Mouse (Mus musculus) embryonic fibroblast, embryonic 13.5 days (primary cell): Measurements from ENCODE around the gene Stard13. TPM values are rescaled to one million over a fixed set of nuclear protein-coding genes. Genes with fewer than 3 reads are reported as not detected.

Experiments
- H3K27ac ChIP-seq: 2 replicates; pipeline ENCODE4 v1.5.1; 2012; ENCODE audit warnings: low read length, control low read depth, inconsistent platforms; ENCODE audit not compliant: insufficient read depth
- H3K4me1 ChIP-seq: 2 replicates; pipeline ENCODE4 v1.6.1; 2011; ENCODE audit warnings: low read length; ENCODE audit not compliant: control insufficient read depth, insufficient read depth
- H3K4me3 ChIP-seq: 2 replicates; pipeline ENCODE4 v1.5.1; 2011; ENCODE audit warnings: mild to moderate bottlenecking, control low read depth, low read length; ENCODE audit not compliant: insufficient read depth
- CTCF ChIP-seq: IDR thresholded peaks from 2 replicates; pipeline ENCODE4 v1.5.1; 2011; ENCODE audit warnings: mild to moderate bottlenecking, control low read depth, low read length, moderate library complexity, borderline replicate concordance; ENCODE audit not compliant: insufficient read depth
- POLR2A ChIP-seq: IDR thresholded peaks from 2 replicates; pipeline ENCODE4 v1.6.1; 2011; ENCODE audit warnings: low read depth, mild to moderate bottlenecking, control low read depth, low read length, moderate library complexity
- polyA plus RNA-seq: library from polyadenylated mRNA; stranded (reverse); fragments of >200 nt; gene quantifications from 2 replicates; pipeline ENCODE4 v1.2.4, GENCODE M21; 2011; ENCODE audit warnings: low read depth; ENCODE audit not compliant: missing spikeins, insufficient read length

Gene Stard13
- polyA plus RNA-seq, 1 experiment = 19.1 TPM

- H3K4me3 ChIP-seq = no peak overlapping the region
- H3K4me1 ChIP-seq = peaks cover 6% of the 10 kb centered on the region
- no peak overlapping the region for H3K27ac ChIP-seq
- TF ChIP-seq POLR2A (no peak), CTCF (no peak)
Measured at GRCm38 (mm10) chr5:151248671-151249620, 15.3 kb upstream of the Stard13 start.

- Histone ChIP-seq H3K4me1 (peaks cover 6% of the 10 kb centered on the region), H3K27ac (no peak overlapping the region), H3K4me3 (no peak overlapping the region)
- TF ChIP-seq POLR2A (no peak), CTCF (no peak)
Measured at GRCm38 (mm10) chr5:151248084-151248483, 14.4 kb upstream of the Stard13 start.

GRCm38 (mm10) chr5:151247115-151247875 lies 13.7 kb upstream of the Stard13 start:
- Histone ChIP-seq H3K4me1 (peaks cover 5% of the 10 kb centered on the region), H3K27ac (no peak overlapping the region), H3K4me3 (no peak overlapping the region)
- TF ChIP-seq CTCF = no peak
- no peak for TF ChIP-seq POLR2A

- no peak overlapping the region for H3K27ac ChIP-seq
- H3K4me1 ChIP-seq = peaks cover 2% of the 10 kb centered on the region
- TF ChIP-seq CTCF (no peak), POLR2A (no peak)
- no peak overlapping the region for H3K4me3 ChIP-seq
Measured at GRCm38 (mm10) chr5:151246287-151246686, 12.7 kb upstream of the Stard13 start.

GRCm38 (mm10) chr5:151245571-151245970 lies 11.9 kb upstream of the Stard13 start:
- TF ChIP-seq CTCF = no peak
- H3K4me1 ChIP-seq = peaks cover 2% of the 10 kb centered on the region
- H3K4me3 ChIP-seq = no peak overlapping the region
- no peak overlapping the region for H3K27ac ChIP-seq

GRCm38 (mm10) chr5:151238730-151239129 lies 5.1 kb upstream of the Stard13 start:
- H3K4me3 ChIP-seq = no peak overlapping the region
- TF ChIP-seq CTCF (no peak), POLR2A (no peak)
- no peaks in the 10 kb centered on the region for H3K4me1 ChIP-seq
- no peak overlapping the region for H3K27ac ChIP-seq

GRCm38 (mm10) chr5:151236411-151236810 lies 2.8 kb upstream of the Stard13 start:
- Histone ChIP-seq H3K27ac (no peak overlapping the region), H3K4me3 (no peak overlapping the region), H3K4me1 (no peaks in the 10 kb centered on the region; the same call in 1 of the 2 replicates)
- TF ChIP-seq POLR2A (no peak), CTCF (no peak)

GRCm38 (mm10) chr5:151232576-151233299 lies 898 bp downstream of the Stard13 start:
- Histone ChIP-seq H3K4me3 (peak overlapping the region; percentile 55), H3K27ac (no peak overlapping the region), H3K4me1 (no peaks in the 10 kb centered on the region; the same call in none of the 2 replicates)
- no peak for TF ChIP-seq CTCF
- no peak for TF ChIP-seq POLR2A

- H3K4me1 ChIP-seq = no peaks in the 10 kb centered on the region; the same call in none of the 2 replicates
- no peak overlapping the region for H3K27ac ChIP-seq
- TF ChIP-seq CTCF = no peak
- no peak for TF ChIP-seq POLR2A
- H3K4me3 ChIP-seq = no peak overlapping the region
Measured at GRCm38 (mm10) chr5:151231861-151232260, 1.8 kb downstream of the Stard13 start.

GRCm38 (mm10) chr5:151231411-151231810 lies 2.2 kb downstream of the Stard13 start:
- no peak overlapping the region for H3K4me3 ChIP-seq
- H3K4me1 ChIP-seq = no peaks in the 10 kb centered on the region; the same call in none of the 2 replicates
- no peak for TF ChIP-seq CTCF
- no peak for TF ChIP-seq POLR2A
- no peak overlapping the region for H3K27ac ChIP-seq
